Mouse (Mus musculus) C2C12 (cell line): ENCODE measurements around the gene Osm.

Source experiments
- CEBPB ChIP-seq: IDR thresholded peaks from one replicate; pipeline ENCODE4 v1.6.1; 2011; ENCODE audit warnings: low read depth, mild to moderate bottlenecking, control low read depth, moderate library complexity
- CTCF ChIP-seq: IDR thresholded peaks from one replicate; pipeline ENCODE4 v1.5.1; 2011; ENCODE audit not compliant: control insufficient read depth, insufficient read depth, insufficient read length
- MAX ChIP-seq: IDR thresholded peaks from one replicate; pipeline ENCODE4 v1.6.1; 2011; ENCODE audit warnings: mild to moderate bottlenecking, control low read depth
- MYOD1 ChIP-seq: IDR thresholded peaks from one replicate; pipeline ENCODE4 v1.6.1; 2011; ENCODE audit warnings: low read depth; ENCODE audit not compliant: control insufficient read depth, insufficient read length
- MYOG ChIP-seq: IDR thresholded peaks from one replicate; pipeline ENCODE4 v1.6.1; 2011; ENCODE audit not compliant: control insufficient read depth, insufficient read length; ENCODE audit errors: extremely low read depth
- USF1 ChIP-seq: IDR thresholded peaks from one replicate; pipeline ENCODE4 v1.6.1; 2011; ENCODE audit warnings: low read depth, mild to moderate bottlenecking, control low read depth, moderate library complexity

DNA sequence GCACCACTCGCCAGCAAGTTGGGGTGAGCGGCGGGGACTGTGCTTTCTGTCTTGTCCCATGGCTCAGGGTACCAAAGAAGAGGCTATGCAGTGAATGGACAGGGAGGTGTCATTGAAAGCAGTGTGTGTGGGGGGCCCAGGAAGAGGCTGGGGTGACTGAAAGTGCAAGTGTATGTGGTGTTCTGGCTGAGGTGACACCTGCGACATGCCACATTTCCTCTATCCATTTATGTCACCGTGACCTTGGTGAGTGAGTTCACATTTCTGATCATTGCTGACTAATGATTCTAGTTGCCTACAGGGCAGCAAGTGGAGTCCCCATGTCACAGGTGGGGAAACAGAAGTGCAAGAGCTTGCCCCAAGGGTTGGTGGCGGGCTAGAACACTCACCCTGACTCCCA lies 32.3 kb downstream of the Osm start:
- no peak for TF ChIP-seq CTCF
- no peak for TF ChIP-seq MYOG
- no peak for TF ChIP-seq MAX
- no peak for TF ChIP-seq USF1
- no peak for TF ChIP-seq MYOD1
- no peak for TF ChIP-seq CEBPB
